In genomic region chr4:30467336-30467933, GRCm38 (mm10) we compare ENCODE assay signal across 15 mouse cellular contexts.
"Had no signal": no experiment of that assay in that cellular context is flagged by ENCODE, and none has a peak within 500 bp of the region (broad histone marks: within the 10 kb centered on the region; RNA-seq: fewer than 3 reads in every experiment).

No protein-coding gene starts in this region.

- H3K36me3 ChIP-seq: limb, embryonic 13.5 days; liver, embryonic 15.5 days had no signal

- H3K9me3 ChIP-seq: limb, embryonic 13.5 days; liver, embryonic 15.5 days had no signal

- DNase-seq: kidney, adult 11 months; kidney, adult 9 months; kidney, postnatal 36 days; layer of hippocampus, adult 9-11 months; layer of hippocampus, postnatal 36 days; lung, adult 2 months; lung, postnatal 36 days; right cerebral cortex, adult 18-20 months; right cerebral cortex, postnatal 25 days; thymus, postnatal 4 days had no signal

- H3K4me1 ChIP-seq: limb, embryonic 13.5 days; liver, embryonic 15.5 days had no signal

- H3K4me2 ChIP-seq: limb, embryonic 13.5 days; liver, embryonic 11.5 days; liver, embryonic 15.5 days had no signal

- H3K4me3 ChIP-seq: limb, embryonic 13.5 days; liver, embryonic 15.5 days had no signal

- H3K27ac ChIP-seq: kidney, postnatal 0 days; limb, embryonic 13.5 days; liver, embryonic 15.5 days had no signal

- H3K9ac ChIP-seq: limb, embryonic 13.5 days; liver, embryonic 15.5 days had no signal

- ATAC-seq: lung, postnatal 0 days had no signal

- H3K27me3 ChIP-seq: limb, embryonic 13.5 days; liver, embryonic 15.5 days had no signal
